Mouse (Mus musculus) retina, embryonic 14.5 days (tissue): Measurements from ENCODE around the gene Clec2i.
"Not testable (repeated sequence)": the region's sequence is repeated elsewhere in the genome, so short reads cannot be mapped to it uniquely, and the experiment has no call there.

Experiments
- DNase-seq: peaks from one replicate; pipeline ENCODE4 v3.0.0-alpha.2; 2015; ENCODE audit warnings: low spot score

Clec2i gene

DNA sequence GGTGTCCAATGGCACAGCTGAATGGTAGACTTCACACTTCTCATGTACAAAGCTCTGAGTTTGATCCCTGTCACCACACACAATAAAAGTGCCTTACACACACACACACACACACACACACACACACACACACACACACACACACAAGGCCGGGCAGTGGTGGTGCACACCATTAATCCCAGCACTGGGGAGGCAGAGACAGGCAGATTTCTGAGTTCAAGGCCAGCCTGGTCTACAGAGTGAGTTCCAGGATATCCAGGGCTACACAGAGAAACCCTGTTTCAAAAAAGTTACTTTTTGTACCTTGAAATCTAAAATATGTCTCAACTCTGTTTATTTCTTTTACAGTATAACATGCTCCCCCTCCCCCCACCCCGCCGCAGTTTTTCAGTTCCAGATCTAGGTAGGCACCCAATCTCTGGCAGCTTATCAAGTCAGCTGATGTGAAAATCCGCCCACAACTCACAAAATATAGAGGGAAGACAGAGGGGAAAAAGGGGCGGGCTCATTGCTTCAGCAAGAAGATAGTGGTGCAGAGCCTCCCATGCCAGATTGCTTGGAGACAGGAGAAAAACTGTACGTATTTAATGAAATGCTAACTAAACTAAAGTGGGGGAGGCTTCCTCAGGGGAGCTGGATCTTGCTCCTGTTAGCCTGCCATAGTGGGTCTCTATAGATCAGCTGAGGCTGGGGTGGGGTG is at the start of gene Clec2i:
Clec2i (plus strand) TSS at position 498 of the 700 bp plus-strand sequence.
- DNase-seq: not testable (repeated sequence)

DNA sequence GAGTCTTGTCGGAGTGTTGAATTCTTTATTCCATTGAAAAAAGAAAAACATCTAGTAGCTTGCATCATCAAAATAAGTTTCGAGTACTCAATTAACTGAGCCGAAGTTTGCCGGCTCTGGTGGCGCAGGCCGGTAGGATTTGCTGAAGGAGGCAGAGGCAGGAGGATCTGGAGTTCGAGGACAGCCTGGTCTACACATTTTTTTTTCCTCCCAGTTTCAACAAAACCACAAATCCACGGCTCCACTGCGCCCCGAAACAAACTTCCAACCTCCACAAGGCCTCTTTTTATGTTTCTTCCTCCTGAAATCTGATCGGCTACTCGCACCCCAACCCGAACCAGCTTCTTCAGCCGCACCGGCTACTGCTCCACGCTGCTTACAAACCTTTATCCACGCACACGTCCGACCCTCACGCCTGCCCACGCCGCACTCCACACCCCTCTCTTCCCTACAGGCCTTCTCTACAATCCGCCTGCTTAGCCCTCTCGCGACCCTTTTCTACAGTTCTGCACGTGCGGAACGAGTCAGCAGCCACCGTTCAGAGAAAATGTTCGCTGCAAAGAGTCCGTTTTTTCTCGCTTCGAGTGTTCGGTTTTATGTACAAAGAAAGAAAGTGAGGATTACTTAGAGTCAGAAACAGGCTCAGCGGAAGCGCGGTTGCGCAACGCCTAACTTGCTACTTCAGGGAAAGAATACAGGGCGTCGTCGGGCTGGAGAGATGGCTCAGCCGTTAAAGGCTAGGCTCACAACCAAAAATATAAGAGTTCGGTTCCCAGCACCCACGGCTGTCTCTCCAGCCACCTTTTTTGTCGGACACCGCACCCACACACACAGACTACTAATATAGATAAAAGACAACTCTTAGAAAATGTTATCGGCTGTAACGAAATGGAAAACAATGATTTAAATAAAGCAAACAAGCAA is 48.8 kb upstream of the Clec2i start:
- DNase-seq: peak; percentile 95

DNA sequence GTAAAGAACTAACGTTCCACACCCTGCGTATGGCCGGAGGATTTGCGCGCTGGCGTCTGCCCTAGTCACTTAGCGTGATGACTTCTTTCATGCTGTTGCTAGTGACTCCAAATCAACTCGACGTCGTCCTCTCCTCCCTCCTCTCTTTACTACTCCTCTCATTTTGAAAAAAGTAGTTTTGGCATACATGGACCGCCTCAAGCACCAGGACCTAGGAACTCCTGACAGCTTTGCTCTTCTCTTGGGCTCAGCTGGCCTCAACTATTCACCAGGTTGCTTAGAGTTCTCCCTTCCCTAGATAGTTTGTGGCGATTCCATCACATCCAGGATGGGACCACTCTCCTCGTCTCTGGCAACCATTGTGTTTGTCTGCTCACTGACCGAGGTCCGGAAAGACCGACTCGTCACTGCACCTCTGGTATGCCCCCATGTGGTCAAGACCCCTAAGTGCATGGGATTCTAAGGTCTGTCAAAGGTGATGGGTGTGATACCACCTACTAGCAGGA is 48.1 kb upstream of the Clec2i start:
- DNase-seq: peak; percentile 94

DNA sequence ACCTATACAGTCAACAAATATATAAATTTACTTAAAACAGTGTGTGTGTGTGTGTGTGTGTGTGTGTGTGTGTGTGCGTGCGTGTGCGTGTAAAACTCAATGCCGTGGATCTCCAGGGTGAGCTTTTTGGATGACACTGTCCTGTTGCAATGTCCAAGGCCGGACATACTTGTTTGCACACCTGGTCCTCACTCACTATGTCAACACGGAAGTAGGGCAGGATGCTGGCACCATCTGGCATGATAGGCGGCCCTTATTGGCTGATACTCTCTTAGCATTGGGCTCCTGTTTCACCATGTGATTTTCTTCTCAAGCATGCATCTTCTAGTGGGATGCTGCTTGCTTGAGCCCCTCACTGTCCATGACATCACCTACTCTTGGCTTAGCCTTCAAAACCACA is 47.5 kb upstream of the Clec2i start:
- DNase-seq: no peak

DNA sequence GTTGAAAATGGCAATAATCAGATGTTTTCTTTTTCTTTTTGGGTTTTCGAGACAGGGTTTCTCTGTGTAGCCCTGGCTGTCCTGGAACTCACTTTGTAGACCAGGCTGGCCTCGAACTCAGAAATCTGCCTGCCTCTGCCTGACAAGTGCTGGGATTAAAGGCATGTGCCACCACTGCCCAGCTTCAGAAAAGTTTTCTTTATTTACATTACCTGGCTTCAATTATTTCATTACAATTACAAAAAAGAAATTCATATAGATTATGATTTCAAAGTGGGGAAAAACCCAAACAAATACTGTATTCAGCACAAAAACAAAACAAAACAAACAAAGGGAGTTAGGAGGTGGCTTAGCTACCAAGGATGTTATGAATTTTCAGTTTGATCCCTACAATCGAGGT is 46.7 kb upstream of the Clec2i start:
- DNase-seq: not testable (repeated sequence)

DNA sequence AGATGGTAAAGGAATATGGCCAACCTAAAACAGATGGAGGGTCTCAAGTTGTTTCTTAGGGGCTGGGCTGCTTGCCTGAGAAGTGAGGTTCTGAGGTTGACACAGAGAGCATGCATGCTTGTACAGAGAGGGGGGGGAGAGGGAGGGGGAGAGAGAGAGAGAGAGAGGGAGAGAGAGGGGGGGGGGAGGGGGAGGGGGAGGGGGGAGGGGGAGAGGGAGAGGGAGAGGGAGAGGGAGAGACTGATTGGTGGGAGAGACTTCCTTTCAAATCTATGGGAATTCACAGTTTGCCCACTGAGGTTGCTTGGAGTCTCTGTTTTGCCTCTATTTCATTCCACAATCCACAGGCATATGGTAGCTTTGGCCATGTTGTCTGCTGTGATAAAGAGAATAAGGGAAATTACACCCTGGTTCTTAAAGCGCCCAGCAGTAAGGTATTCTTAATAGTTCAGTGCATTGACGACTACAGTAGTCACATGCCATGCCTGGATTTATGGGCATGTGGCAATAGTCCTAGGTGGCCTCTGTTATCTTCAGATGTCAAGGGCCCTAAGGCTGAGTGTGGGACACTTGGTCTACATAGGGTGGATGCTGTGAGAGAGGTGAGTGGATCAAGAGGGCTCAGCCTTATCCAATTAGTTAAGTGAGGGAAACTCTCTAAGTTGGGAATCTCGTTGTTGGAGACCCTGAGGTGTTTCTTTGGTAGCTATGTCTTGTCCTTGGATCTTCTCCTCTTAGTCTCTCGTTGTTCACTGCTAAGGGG is 45.9 kb upstream of the Clec2i start:
- DNase-seq: peak; percentile 35

DNA sequence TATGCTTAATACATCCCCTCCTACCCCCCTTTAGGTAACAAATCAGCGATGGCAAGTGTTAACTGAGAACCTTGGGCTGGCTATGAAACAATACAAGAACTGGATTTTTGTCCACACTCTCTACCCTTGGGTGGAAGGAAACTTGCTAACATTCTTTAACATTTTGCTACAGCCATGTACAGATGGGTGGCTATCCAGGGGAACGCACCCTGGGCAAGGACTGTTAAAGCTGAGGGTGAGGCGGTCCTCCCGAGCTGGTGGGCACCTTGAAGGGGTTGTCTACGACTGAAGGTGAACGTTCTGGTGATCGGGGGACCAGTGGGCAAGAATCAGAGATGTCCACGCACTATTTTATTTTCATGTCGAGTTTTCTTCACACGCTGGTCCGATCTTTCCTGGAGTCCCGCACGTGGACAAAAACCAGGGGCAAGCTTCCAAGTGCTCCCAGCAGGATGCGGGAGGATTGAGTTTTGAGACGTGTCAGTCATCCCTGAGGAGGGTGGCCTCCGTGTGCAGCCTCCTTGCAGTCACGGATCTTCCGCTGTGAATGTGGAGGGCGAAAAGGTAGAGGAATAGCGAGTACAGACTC is 44.9 kb upstream of the Clec2i start:
- DNase-seq: no peak

DNA sequence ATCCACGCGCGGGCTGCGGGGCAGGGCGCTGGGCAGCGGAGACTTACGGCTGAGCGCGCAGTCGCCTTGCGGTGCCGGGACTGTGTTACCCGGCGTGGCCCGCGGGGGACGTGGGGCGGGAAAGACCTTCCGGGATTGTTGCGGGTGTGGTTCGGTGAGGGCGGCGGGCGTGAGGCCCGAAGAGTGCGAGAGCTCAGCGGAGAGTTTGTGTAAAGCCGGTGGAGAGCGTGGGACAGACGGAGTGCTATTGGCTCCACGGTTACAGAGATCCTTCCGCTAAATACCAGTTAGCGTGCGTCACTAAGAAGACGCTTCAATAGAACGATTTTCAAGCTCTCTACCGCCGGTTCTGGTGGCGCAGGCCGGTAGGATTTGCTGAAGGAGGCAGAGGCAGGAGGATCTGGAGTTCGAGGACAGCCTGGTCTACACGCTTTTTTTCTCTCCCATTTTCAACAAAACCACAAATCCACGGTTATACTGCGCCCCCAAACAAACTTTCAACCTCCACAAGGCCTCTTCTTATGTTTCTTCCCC is 44.4 kb upstream of the Clec2i start:
- peak; percentile 98 for DNase-seq

DNA sequence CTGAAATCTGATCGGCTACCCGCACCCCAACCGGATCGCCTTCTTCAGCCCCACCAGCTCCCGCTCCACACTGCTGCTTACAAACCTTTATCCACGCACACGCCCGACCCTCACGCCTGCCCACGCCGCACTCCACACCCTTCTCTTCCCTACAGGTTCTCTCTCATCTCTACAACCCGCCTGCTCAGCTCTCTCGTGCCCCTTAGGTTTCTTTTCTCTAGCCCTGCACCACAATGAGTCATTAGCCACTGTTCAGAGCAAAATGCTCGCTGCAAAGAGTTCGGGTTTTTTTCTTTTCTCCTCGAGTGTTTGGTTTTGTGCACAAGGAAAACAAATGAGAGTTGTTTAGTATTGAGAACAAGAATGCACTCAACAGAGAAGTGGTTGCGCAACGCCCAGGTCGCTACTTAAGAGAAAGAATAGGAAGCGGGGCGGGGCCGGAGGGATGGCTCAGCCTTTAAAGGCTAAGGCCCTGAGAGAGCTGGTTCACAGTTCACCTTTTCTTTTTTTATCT is 43.9 kb upstream of the Clec2i start:
- DNase-seq: peak; percentile 74

DNA sequence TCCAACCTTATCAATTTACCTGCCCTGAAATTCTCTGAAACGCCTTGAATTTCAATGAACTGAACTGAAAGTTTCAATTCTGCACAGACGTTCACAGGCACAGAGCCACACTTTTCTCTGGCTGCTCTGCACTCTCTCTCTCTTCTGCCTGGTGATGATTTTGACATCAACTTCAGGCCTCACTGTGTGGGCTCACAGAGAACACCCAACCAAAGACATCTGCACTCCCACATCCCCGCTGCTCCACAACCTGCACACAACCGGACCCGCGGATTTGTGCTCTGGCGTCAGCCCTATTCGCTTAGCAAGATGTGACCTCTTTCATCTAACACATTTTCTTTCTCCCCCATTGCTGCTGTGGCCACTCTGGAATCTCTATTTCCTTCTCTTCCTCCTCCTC is 43.3 kb upstream of the Clec2i start:
- peak; percentile 16 for DNase-seq

DNA sequence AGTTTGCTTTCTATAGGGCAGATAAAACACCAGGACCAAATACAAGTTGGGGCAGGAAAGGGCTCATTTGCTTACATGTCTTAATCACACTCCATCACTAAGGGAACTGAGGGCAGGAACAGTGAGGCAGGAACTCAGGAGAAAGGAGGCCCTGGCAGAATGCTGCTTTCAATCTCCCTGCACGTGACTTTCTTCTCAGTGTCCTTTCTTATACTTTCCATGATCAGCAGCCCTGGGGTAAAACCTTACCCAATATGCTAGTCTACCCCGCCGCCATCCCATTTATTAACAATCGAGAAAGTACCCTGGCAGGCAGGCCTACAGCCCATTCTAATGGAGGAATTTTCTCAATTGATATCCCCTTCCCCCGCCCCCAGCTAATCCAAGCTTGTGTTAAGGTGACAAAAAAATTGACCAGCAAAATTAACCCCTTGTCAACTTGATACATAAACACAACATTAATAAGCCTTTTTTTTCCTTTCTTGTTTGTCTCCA is 42.8 kb upstream of the Clec2i start:
- no peak for DNase-seq

DNA sequence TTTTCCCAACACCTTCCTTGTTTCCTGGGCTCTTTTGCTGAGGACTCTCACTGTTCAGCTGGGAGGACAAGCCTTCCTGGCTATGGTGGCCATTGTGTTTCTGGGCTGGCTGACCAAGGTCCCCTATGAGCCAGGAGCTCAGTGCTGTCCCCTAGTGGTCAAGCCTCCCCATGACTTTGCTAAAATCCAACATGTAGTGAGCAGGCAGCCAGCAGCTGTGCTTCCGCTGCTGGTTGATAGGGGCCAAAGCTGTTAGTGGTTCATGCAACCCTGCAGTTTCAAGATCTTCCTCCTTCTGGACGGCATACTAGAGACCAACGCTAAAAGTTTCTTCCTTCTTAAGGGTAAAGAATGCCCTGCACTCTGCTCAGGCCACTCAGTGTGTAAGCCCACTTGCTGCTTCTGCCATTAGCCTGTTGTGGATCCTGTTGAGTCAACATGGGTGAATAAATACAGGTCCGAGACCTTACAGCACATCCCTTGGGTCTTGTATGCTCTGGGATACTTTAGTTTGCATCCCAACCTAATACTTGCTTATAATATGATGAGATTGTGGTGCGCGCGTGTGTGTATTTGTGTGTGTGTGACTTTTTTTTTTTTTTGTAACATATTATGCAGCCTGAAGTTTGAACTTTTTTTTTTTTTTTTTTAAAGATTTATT is 41.9 kb upstream of the Clec2i start:
- peak; percentile 99 for DNase-seq

DNA sequence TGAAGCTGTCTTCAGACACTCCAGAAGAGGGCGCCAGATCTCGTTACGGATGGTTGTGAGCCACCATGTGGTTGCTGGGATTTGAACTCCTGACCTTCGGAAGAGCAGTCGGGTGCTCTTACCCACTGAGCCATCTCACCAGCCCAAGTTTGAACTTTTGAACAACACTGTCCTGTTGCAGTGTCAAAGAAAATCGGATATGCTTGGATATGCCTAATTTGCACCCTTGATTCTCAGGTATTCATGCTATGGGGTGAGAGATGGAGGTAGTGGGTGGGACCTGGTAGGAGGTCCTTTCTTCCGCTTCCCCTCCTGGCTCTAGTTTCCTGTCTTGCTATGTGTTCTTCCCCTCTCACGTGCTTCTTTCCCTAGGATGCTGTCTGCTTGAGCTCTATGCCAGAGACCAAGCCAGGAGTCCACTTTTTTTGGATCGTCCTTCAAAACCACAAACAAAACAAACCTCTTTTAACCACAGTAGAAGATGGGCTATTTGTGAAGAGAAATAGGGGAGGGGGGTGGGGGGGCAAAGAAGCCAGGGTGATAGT is 41.3 kb upstream of the Clec2i start:
- DNase-seq: no peak

DNA sequence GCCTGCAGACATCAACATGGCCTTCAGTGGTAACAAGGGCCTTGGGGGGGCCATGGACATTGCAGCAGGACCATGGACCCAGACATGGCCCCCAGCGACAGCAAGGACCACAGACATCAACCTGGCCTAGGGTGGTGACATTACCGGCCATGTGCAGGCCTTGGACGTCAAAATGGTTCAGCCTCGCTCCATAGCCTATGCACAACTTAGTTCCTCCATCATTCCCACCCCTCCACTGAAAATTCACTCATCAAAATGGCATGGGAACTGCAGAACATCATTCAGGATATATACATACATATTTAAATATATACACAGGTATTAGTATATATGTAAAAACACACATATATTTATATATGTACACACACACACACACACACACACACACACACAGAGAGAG is 40.0 kb upstream of the Clec2i start:
- no peak for DNase-seq

DNA sequence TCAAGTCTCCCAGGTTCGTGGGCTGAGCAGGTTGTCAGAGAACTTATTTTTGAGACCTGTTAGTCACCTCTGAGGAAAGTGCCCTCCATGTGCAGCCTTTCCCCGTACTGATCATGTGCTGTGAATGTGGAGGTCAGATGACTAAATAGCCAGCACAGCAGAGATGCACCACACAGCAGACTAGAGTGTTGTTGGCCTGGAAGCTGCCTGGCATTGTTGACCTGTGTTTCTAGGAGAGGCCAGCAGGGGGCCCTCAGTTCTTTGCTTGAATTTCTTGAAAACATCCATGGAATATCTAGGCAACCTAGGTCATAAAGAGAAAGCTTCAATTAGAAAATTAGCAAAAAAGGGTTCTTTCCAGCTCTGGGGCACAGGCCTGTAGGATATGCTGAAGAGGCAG is 37.5 kb upstream of the Clec2i start:
- DNase-seq: peak; percentile 88

DNA sequence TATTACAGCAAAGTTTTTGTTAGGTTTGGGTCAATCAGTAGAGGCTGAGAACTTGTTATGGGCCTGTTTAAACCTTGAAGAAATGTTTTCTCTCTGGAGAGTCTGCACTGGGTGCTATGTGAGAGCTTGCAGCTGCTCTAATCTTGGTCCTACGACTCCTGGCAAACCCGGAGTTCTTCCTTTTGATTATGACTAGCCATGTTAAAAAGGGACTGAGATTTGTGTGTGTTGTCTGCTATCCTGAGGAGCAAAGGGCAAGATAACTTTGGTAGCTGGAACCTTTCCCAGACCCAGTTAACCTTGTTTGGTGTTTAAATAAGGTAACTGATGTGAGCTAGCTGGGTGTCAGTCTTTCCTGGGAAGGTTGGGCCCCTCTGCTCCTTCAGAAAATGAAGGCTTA is 36.7 kb upstream of the Clec2i start:
- no peak for DNase-seq

DNA sequence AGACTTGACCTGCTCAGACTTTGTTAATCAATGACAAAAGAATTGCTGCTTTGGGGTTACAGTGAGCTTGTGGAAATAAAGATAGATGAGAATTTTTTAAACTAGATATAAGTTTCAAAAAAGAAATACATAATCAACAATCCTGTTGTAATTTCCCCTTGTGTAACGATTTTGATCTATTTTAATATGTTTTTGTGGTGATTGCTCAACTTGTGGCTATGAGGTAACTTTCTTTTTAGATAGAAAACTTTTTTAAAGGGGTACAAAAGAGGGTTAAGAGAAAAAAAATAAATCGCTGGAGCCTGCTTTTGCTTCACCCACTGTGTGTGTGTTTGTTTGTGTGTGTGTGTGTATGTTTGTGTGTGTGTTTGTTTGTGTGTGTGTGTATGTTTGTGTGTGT is 36.2 kb upstream of the Clec2i start:
- DNase-seq: no peak

DNA sequence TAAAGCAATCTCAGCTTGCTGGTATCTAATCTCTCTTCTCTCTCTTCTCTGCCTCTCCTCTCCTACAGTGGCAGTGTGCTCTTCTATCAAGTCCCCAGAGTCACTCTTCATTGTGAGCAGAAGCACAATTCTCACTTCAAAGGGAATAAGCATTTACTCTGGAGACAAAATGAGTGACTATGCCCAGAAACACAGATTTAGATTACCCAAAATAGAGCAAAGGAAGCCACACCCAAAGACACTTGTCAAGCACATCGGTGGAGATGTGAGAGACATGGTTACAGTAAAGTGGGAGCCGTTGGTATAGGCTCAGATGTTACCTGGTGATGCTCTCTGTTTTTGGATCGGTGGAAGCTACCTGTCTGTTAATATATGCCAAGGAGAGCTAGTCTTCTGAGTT is 34.6 kb upstream of the Clec2i start:
- DNase-seq: no peak

DNA sequence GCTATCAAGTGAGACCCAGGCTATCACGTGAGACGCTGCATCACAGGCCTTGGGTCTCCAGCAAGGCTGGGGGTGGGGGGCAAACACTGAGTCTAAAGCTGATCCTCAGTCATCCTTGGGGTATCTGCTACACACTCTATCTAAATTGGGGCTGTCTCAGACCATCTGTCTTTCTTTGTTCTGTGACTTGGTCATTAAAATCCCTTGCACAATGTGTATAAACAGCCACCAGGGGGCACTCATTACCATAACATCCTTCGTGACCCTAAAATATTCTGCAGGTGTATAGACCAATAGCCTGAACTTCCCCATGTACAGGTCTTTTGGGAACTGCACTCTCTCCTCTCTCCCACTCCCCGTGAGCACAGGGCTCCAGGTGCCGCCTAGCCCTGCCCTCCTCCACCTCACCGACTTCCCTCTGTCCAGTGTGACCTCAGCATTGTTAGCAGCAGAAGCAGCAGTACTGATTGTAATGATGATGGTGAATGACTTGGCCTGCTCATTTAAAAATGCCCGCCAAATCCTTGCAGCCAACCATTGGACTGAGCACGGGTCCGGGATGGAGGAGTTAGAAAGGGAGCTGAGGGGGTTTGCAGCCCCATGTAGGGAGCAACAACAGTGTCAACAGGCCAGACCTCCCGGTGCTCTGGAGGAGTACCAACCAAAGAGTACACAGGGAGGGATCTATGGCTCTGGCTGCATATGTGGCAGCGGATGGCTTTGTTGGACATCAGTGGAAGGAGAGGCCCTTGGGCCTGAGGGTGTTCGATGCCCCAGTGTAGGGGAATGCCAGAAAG is 33.2 kb upstream of the Clec2i start:
- DNase-seq: peak; percentile 91

DNA sequence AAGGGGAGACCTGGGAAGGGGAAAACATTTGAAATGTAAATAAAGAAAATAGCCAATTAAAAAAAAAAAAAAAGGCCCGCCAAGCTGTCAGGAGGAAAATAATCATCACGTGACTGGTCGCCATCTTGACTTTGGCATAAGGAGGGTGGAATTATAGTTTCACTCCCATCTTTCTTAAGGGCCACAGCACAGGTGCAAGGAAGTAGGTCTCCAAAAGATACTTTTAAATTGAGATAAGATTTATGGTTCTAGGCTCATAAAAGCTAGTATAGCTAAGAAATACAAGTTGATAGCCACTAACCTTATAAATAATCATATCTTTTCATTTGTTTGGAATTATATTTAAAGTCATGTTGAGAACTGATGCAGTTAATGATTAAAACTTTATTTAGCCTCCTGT is 32.5 kb upstream of the Clec2i start:
- no peak for DNase-seq
